Mouse (Mus musculus): Measurements from ENCODE around the gene Il10rb. TPM values are rescaled to one million over a fixed set of nuclear protein-coding genes. Genes with fewer than 3 reads are reported as not detected.

The Il10rb gene
- total RNA-seq, 2 experiments from 2014 or later: 6.2 to 7.9 TPM

DNA sequence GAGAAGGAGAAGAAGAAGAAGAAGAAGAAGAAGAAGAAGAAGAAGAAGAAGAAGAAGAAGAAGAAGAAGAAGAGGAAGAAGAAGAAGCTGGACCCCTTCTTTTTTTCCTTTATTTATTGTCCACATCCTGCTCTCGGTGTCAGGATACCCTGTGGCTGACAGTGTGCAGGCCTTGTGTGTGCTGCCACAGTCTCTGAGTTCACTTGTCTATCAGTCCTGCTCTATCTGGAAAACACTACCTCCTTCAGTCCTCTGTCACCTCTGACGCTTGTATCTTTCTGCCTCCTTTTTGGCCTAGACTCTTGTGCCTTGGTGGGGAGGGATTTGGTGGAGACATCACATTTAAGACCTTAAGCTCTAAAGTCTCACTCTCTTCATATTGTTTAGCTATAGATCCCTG, 57.4 kb downstream of the Il10rb start:
- intact Hi-C loops (cut with DNase I): loop anchor here (5.0 kb wide), 2 partner anchors 56 to 106 kb away; partner anchors contain the start of gene Il10rb
- no peak for DNase-seq
- H3K4me3 ChIP-seq: no peak overlapping the region
- H3K27ac ChIP-seq: peak overlapping the region; percentile 28; the same call in 1 of the 2 replicates
- no peak for TF ChIP-seq CTCF (IDR thresholded peaks at IDR 0.05)

DNA sequence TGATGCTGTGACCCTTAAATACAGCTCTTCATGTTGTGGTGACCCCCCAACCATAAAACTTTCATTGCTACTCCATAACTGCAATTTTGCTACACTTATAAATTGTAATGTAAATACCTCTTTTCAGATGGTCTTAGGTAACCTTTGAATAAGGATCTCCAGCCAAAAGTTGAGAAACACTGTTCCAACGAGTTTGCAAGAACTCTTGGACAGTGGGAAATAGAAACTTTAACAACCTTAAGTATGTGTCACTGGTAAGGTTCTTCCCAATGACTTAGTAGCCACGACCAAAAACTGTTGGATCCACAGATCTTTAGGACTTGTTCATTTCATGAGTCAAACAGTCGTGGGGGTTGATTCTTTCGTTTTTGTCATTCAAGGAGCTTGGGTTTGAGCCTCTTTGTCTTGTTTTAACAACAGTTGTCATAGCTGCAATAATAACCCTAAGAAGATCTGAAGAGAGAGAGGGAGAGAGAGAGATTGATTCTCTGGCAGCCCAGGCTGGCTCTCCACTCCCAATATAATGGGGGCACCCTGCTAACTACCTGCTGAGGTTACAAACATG, 58.0 kb downstream of the Il10rb start:
- Histone ChIP-seq H3K27ac (peak overlapping the region; percentile 93), H3K4me3 (peak overlapping the region; percentile 85)
- TF ChIP-seq CTCF (IDR thresholded peaks at IDR 0.05): no peak
- DNase-seq: no peak
- intact Hi-C loops (cut with DNase I): loop anchor here (2.0 to 5.0 kb wide), 3 partner anchors 21 to 107 kb away; partner anchors contain the start of genes Ifnar1 and Il10rb

DNA sequence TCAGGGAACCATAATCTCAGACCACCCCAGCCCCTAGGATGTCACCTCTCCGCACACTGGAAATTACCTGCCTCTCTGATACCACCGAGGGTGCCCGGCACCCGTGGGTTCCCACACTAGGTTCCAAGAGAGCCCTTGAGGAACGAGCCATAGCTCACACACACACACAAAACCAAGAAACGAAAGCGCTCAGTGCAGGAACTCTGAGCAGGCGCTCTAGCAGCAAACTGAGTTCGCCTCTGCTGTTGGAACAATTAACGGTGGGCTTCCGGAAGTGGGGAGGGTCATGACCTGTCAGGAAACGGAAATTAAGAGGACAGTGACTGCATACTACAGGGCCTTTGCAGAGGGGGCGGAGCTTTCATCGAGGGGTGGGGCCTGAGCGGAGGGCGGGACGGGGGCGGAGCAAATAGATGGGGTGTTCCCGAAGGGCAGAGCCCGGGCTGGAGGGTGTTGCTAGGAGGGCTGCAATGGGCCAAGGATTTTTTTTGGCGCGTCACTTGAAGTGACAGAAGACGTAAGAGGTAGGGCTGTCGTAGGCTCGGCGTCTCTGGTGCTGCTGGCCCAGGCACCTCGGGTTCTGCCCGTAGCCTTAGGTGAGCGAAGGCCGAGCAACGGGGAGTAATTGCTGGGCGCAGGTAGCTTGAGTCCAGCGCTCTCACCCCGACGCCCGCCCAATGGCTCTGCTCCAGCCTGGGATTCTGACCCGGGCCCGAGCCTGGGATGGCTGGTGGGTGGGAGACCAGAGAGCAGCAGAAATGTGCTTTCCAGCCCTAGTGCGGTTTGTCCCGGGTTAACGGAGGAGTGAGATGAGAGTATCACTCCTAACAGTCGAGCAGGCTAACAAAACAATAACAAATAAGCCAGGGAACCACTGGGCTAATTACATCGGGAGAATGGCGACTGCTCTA, 58.9 kb downstream of the Il10rb start:
- TF ChIP-seq CTCF (IDR thresholded peaks at IDR 0.05): no peak
- H3K27ac ChIP-seq: peak overlapping the region; percentile 93
- intact Hi-C loops (cut with DNase I): loop anchor here (2.0 to 5.0 kb wide), 3 partner anchors 20 to 108 kb away; partner anchors contain the start of genes Ifnar1 and Il10rb
- peak; percentile 93 for DNase-seq
- H3K4me3 ChIP-seq: peak overlapping the region; percentile 85

DNA sequence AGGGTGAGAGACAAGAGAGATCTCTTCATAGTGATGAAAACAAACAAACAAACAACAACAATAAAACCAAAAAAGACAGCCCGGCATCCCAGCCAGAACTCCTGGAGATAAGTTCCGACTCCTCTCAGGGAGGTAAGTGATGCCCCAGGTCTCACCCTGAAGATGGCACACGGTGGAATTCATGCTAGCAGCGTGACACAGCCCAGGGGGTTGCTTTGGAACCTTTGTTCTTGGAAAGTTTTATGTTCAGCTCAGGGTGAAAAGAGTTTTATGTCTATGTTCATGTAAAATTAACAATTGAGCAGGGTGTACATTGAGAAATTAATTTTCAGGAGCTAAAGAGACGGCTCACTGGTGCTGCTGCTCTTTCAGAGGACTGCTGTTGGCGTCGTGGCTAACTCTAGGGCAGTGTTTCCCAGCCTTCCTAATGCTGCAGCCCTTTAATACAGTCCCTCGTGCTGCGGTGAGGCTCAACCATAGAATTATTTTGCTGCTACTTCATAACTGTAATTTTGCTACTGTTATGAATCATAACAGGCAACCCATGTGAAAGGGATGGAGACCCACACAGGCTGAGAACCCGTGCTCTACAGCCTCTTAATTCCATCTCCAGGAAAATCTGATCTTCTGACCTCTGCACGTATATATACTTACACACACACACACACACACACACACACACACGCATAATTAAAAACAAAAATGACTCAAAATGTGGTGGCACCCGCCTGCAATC, 59.7 kb downstream of the Il10rb start:
- DNase-seq: no peak
- H3K27ac ChIP-seq: peak overlapping the region; percentile 93
- no peak for TF ChIP-seq CTCF (IDR thresholded peaks at IDR 0.05)
- peak overlapping the region; percentile 85 for H3K4me3 ChIP-seq
- intact Hi-C loops (cut with DNase I): loop anchor here (2.0 kb wide), 1 partner anchor 19 kb away; the partner anchor contains the start of gene Ifnar1

DNA sequence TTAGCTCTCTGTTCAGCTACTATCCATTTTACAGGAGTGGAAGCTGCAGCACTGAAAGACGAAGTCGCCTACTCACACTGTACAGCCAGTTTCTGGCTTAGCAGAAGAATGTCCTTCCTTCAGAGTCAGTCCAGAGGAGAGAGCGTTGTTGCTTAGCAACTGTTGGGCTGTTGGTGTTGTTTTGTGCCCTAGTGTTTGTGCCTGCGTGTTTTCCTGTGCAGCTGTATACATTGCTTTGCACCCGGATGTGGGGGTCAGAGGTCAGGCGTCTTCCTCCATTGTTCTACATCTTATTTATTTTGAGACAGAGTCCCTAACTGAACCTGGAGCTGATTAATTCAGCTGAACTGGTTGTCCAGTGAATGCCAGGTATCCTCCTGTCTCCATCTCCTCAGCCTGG, 60.6 kb downstream of the Il10rb start:
- Histone ChIP-seq H3K27ac (no peak overlapping the region), H3K4me3 (no peak overlapping the region)
- DNase-seq: no peak
- TF ChIP-seq CTCF (IDR thresholded peaks at IDR 0.05): no peak
- intact Hi-C loops (cut with DNase I): no loop called here

DNA sequence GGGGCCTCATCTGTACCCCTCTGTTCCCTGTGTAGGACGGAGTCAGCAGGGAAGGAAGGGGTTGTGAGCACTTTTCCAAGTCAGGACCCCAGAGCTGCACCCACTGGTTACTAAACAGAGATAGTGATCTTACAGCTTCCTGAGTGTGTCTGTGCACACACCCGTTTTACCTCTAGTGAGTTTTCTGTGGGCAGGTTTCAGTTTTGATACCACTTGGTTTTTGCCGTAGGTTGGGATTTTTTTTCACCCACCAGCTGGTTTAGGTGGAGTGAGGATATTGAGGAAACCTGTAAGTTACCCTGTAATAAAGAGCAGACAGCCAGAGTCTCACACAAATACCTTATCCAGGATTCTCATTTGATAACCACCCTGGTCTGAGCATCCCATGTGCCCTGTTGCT, 64.5 kb downstream of the Il10rb start:
- no peak for DNase-seq
- no peak for TF ChIP-seq CTCF (IDR thresholded peaks at IDR 0.05)
- no peak overlapping the region for H3K27ac ChIP-seq
- intact Hi-C loops (cut with DNase I): no loop called here
- H3K4me3 ChIP-seq: no peak overlapping the region

DNA sequence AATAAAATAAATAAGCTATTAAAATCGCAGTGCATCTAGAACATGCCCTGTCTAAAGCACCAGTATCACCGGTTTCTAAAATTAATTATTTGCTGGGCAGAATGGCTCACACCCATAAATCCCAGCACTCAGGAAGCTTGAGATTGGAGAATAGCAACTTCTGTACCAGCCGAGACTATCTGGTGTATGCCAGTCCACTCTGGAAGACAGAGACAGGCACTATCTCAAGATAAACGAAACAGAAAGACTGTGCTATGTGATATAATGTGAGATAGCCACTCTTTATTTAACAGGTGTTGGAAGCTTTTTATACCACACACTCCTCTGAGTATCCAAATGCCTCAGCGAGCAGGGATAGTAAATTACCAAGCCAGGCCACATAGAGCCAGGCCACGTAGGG, 65.5 kb downstream of the Il10rb start:
- Histone ChIP-seq H3K4me3 (no peak overlapping the region), H3K27ac (no peak overlapping the region)
- no peak for TF ChIP-seq CTCF (IDR thresholded peaks at IDR 0.05)
- no peak for DNase-seq
- intact Hi-C loops (cut with DNase I): no loop called here

Other genes with a start within 250 kb of the Il10rb start
- not detected for gene Olig2, start 180.7 kb upstream of the Il10rb start, total RNA-seq (2021)
- gene Olig1, start 136.4 kb upstream of the Il10rb start, total RNA-seq (2021): not detected
- gene Ifnar2, start 33.4 kb upstream of the Il10rb start, total RNA-seq (2021): 10 to 100 TPM in 1 of 2 experiments, 1 to 10 TPM in 1; 6.8 to 11.4 TPM
- under 1 TPM in 1 of 2 experiments, not detected in 1; 0.45 TPM for gene Gm21970, start 14.4 kb upstream of the Il10rb start, total RNA-seq (2021)
- 10 to 100 TPM; 12.6 to 15.1 TPM for gene Ifnar1, start 79.1 kb downstream of the Il10rb start, total RNA-seq (2021)
- 10 to 100 TPM; 55.2 to 55.5 TPM for gene Ifngr2, start 140.9 kb downstream of the Il10rb start, total RNA-seq (2021)
- 10 to 100 TPM; 16.0 to 17.7 TPM for gene Tmem50b, start 191.6 kb downstream of the Il10rb start, total RNA-seq (2021)
- 10 to 100 TPM; 15.8 to 21.8 TPM for gene Dnajc28, start 212.9 kb downstream of the Il10rb start, total RNA-seq (2021)
- 10 to 100 TPM; 58.4 to 66.2 TPM for gene Gart, start 240.8 kb downstream of the Il10rb start, total RNA-seq (2021)
- gene Son, start 241.3 kb downstream of the Il10rb start, total RNA-seq (2021): 100 to 1,000 TPM; 113 to 116 TPM